Mouse (Mus musculus) embryonic facial prominence, embryonic 10.5 days (tissue): ENCODE measurements around the gene Csrnp3. TPM values are rescaled to one million over a fixed set of nuclear protein-coding genes. Genes with fewer than 3 reads are reported as not detected.
"Not testable (repeated sequence)": the region's sequence is repeated elsewhere in the genome, so short reads cannot be mapped to it uniquely, and the experiment has no call there.

ENCODE experiments used
- DNase-seq: peaks from one replicate; pipeline ENCODE4 v3.0.0-alpha.2; 2017; ENCODE audit warnings: low spot score
- H3K27ac ChIP-seq: fragments of 300-500 bp; sonication (generic); replicated peaks from 2 replicates; pipeline ENCODE4 v1.5.1; 2016; ENCODE audit warnings: mild to moderate bottlenecking
- H3K27me3 ChIP-seq: fragments of 300-500 bp; sonication (generic); replicated peaks from 2 replicates; pipeline ENCODE4 v1.6.1; 2016; ENCODE audit warnings: low read depth, mild to moderate bottlenecking; ENCODE audit not compliant: poor library complexity, severe bottlenecking
- H3K36me3 ChIP-seq: fragments of 300-500 bp; sonication (generic); replicated peaks from 2 replicates; pipeline ENCODE4 v1.6.1; 2016; ENCODE audit warnings: mild to moderate bottlenecking, moderate library complexity
- H3K4me1 ChIP-seq: fragments of 300-500 bp; sonication (generic); 2 replicates; pipeline ENCODE4 v1.6.1; 2016
- H3K4me3 ChIP-seq: fragments of 300-500 bp; sonication (generic); 2 replicates; pipeline ENCODE4 v1.5.1; 2016; ENCODE audit warnings: mild to moderate bottlenecking, moderate library complexity
- H3K9me3 ChIP-seq: fragments of 300-500 bp; sonication (generic); 2 replicates; pipeline ENCODE4 v1.6.1; 2016; ENCODE audit warnings: mild to moderate bottlenecking
- WGBS: fragments of 180-500 bp; shearing (Covaris S2); methylation state at CpG from one replicate; pipeline ENCODE4 v1.1.7; 2016; 5-methylcytosine and 5-hydroxymethylcytosine counted together
- polyA plus RNA-seq: library from polyadenylated mRNA; unstranded; fragments of >200 nt; fragmentation: Nextera tagmentation; extraction: Ambion mirVana; gene quantifications from 2 replicates; pipeline ENCODE4 v1.2.1, GENCODE M21; 2016

The Csrnp3 gene
- 5.1 and 6.2 TPM in 2 replicates for polyA plus RNA-seq

DNA sequence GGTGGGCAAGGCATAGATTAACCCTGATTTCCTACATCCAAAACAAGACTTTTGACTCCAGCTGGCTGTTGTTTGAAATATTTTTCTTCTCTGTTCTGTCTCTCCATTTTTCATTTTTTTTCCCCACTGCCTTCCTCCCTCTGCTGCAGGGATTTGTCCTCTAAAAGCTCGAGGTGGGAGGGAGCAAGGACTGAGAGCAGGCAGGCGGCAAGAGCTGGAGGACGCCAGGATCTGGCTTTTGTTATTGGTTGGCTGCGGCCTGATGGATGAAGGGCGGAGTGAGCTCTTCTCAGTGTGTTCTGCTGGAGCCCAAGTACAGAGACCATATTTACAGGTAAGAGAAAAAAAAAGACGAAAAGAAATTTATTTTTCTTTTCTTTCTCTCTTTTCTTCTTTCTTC is at the start of gene Csrnp3:
TSS of gene Csrnp3 (plus strand) at position 217 of the 400 bp plus-strand sequence.
- DNase-seq = peak; percentile 81
- H3K36me3 ChIP-seq = no peaks in the 10 kb centered on the region
- WGBS = 2% methylated on average over 6 of the region's 6 CpGs
- H3K9me3 ChIP-seq = 0 out of 2 replicates have a peak, but pooled peaks cover 3% of the 10 kb centered on the region
- peaks cover 23% of the 10 kb centered on the region for H3K4me1 ChIP-seq
- peak within 1 kb of the TSS; percentile 62 for H3K4me3 ChIP-seq
- H3K27me3 ChIP-seq = no peaks in the 10 kb centered on the region
- peak within 1 kb of the TSS; percentile 74 for H3K27ac ChIP-seq

DNA sequence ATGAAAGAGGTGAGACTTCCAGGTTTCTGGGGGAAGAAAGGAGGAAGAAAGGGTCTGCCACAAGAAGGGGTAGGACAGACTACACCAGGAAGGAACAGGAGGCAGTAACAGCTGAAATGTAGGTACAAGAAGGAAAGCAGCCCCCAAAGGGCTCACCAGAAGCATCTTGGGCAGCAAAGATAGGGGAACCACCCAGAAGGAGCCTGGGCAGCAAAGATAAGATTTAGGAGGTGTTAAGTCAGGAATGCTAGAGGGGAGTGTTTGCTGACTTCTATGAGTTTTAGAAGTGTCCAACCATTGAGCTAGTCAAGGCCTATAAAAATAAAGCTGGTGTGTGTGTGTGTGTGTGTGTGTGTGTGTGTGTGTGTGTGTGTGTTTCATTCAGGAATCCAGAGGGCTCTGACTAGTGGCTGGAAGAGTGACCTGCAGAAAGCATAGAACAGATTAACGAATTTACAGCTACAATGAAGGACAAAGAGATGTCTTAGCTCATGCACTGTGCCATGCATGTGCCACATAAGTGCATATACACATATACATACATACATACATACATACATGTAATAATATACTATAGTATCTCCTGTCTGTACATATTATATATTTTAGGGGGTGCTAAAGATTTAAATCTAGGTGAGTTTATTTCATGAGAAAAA is 44.4 kb upstream of the Csrnp3 start:
- no peak overlapping the region for H3K27ac ChIP-seq
- no peaks in the 10 kb centered on the region for H3K4me1 ChIP-seq
- no peak for DNase-seq
- H3K36me3 ChIP-seq = no peaks in the 10 kb centered on the region; the same call in 1 of the 2 replicates
- H3K9me3 ChIP-seq = peaks cover 8% of the 10 kb centered on the region
- WGBS = 65% methylated on average over 1 of the region's 1 CpGs
- no peak overlapping the region for H3K4me3 ChIP-seq
- H3K27me3 ChIP-seq = no peaks in the 10 kb centered on the region

DNA sequence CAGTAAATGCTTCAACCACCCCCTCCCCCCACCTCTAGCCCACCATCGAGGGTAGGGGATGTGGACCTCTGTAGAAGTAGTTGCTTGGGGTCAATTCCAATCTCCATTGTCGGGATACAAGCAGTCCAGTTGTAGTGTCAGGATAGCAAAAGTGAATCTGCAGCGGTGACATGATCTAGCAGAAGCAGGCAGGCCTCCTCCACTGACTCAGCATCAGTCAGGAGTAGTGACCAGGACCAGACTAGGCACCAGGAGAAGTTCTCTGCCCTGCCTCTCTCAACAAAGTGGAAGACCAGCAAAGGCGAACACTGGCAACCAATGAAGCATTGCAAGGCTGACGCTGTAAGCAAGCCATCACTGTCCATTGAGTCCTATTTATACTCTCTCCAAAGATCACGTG is 39.0 kb upstream of the Csrnp3 start:
- WGBS = 91% methylated on average over 6 of the region's 6 CpGs
- Histone ChIP-seq H3K4me1 (no peaks in the 10 kb centered on the region), H3K9me3 (no peaks in the 10 kb centered on the region), H3K27me3 (no peaks in the 10 kb centered on the region), H3K27ac (no peak overlapping the region), H3K4me3 (no peak overlapping the region), H3K36me3 (no peaks in the 10 kb centered on the region)
- no peak for DNase-seq

DNA sequence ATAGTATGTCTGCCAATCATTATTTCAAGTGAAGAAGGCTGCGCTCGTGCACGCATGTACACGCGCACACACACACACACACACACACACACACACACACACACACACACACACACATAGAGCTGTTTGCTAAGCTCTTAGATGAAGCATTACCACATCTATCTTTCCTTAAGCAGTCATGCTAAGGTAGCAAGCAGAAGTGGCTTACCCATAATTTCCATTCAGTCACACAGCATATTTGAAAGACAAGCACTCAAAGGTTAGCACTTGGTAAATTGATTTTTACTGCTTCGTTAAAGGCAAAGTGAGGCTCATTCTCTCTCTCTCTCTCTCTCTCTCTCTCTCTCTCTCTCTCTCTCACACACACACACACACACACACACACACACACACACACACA is 34.4 kb upstream of the Csrnp3 start:
- 85% methylated on average over 6 of the region's 6 CpGs for WGBS
- not testable (repeated sequence) for H3K27ac ChIP-seq, H3K27me3 ChIP-seq, H3K4me3 ChIP-seq, H3K9me3 ChIP-seq, H3K36me3 ChIP-seq, H3K4me1 ChIP-seq, DNase-seq

DNA sequence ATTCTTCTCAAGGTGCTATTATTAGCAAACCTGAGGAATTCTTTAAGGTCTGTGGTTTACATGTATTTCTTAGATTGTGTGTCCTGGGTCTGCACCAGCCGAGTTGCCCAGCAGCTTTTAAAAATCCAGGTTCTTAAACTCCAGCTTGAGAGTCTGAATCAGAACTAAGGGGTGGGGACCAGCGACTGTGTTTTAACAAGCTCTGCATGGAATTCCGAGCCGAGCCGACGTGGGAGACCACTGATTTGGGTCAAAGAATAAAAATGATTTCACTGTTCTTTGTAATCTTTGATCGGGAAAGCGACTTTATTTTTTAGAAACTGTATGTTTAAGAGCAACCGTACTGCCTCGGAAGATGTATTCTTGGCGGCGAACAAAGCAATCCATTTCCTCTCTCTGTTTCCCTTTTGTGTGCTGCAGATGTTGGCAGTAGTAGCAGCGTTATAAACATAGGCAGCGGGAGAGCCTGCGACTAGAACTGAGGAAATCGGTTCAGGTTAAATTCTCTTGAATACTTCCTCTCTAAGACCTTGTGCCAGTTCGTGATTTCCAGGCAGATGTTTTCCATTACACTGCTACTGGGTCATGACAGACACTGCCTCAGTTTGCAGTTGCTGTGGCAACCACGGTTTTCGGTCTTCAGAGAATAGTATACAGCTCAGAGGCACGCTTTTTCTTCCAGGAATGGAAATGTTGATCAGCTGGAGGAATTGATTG is 27.3 kb upstream of the Csrnp3 start:
- Histone ChIP-seq H3K4me3 (peak overlapping the region; percentile 32), H3K27me3 (no peaks in the 10 kb centered on the region), H3K4me1 (peaks cover 15% of the 10 kb centered on the region), H3K36me3 (no peaks in the 10 kb centered on the region), H3K27ac (peak overlapping the region; percentile 70), H3K9me3 (no peaks in the 10 kb centered on the region)
- DNase-seq = peak; percentile 84
- WGBS = 41% methylated on average over 20 of the region's 20 CpGs

DNA sequence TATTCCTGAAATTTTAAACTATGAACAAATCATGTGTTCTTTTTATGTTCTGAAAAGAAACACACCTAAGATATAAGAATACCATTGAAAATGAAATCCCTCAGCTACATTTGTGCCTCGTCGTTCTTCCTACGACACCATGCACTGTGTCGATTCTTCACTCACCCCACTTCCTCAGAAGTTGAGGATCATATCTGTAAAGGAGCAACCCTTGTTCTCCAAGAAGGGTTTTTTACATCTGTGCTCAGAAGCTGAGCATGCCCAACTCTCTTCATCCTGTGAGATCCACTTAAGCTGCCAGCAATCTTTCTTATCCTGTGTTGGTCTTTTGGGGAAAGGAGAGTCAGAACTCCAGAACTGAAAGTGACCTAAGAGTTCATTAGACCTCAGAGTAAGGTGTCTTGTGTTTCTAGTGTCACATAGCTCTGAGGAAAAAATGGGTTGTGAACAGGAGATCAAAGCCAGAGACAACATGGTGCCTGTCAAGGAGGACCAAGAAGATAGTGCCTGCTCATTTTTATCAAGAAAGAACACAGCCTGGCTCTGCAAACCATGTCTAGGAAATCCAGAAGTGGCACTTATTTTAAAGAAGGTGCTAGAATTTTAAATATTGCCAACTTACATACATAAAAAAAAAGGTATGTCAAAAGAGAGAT is 25.3 kb upstream of the Csrnp3 start:
- Histone ChIP-seq H3K4me1 (peaks cover 15% of the 10 kb centered on the region), H3K27me3 (no peaks in the 10 kb centered on the region), H3K36me3 (no peaks in the 10 kb centered on the region), H3K9me3 (no peaks in the 10 kb centered on the region), H3K4me3 (no peak overlapping the region), H3K27ac (no peak overlapping the region)
- DNase-seq = no peak
- 93% methylated on average over 4 of the region's 4 CpGs for WGBS

DNA sequence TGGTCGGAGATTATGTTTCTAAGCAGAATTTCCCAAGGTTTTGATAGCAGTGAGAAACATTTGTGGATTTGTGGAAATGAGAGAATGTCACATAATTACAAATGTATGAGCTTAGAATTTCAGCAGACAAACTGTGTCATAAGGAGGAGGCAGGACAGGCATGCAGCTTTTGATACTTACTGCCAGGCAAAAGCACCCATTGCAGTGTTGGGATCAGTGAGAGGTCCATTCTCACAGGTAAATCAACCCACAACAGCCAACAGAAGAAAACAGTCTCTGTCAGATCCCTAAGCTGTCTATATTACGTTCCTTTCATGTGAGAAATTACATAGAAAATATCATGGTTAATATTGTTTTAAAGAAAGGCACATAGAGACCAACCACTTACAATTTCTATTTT is 19.3 kb upstream of the Csrnp3 start:
- no peaks in the 10 kb centered on the region for H3K9me3 ChIP-seq
- no peaks in the 10 kb centered on the region for H3K36me3 ChIP-seq
- DNase-seq = no peak
- 85% methylated on average over 2 of the region's 2 CpGs for WGBS
- H3K27ac ChIP-seq = no peak overlapping the region
- no peaks in the 10 kb centered on the region for H3K4me1 ChIP-seq
- H3K4me3 ChIP-seq = no peak overlapping the region
- no peaks in the 10 kb centered on the region for H3K27me3 ChIP-seq

DNA sequence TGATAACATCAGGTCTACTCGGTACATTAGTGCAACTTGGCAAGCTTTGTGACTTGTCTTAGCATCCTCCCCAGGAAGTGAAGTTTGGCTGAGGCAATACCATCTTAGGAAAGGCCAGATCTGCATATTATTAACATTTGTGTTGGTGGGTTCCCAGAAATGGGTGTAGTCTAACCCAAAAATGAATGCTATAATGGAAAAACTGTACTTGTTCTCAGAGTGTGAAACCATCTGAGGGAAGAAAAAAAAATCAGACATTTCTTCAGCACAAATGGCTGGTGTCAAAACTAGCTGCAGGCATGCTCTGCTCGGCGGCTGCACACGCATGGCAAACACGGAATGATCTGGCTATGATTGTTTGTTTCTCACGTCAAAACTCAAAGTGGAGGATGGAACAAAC is 18.8 kb upstream of the Csrnp3 start:
- no peaks in the 10 kb centered on the region for H3K4me1 ChIP-seq
- no peak for DNase-seq
- H3K36me3 ChIP-seq = no peaks in the 10 kb centered on the region
- H3K27me3 ChIP-seq = no peaks in the 10 kb centered on the region
- H3K27ac ChIP-seq = no peak overlapping the region
- H3K9me3 ChIP-seq = no peaks in the 10 kb centered on the region
- WGBS = 91% methylated on average over 6 of the region's 6 CpGs
- H3K4me3 ChIP-seq = no peak overlapping the region

DNA sequence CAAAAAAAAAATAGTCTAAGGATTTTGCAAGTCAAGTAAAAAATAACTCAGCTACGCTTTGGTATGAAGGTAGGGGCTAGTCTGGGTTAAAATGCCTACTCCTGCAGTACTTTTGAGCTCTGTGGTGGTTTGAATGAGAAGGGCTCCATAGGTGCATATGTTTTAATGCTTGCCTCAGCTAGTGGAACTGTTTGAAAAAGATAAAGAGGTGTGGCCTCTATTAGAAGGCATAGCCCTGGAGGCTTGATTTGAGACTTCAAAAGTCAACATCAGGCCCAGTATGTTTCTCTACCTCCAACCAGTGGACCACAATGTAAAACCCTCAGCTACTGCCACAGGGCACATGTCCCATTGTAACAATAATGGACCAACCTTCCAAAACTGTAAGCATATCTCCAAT is 16.9 kb upstream of the Csrnp3 start:
- 94% methylated on average over 1 of the region's 1 CpGs for WGBS
- Histone ChIP-seq H3K27me3 (no peaks in the 10 kb centered on the region), H3K36me3 (no peaks in the 10 kb centered on the region), H3K4me3 (no peak overlapping the region), H3K4me1 (no peaks in the 10 kb centered on the region), H3K9me3 (no peaks in the 10 kb centered on the region), H3K27ac (no peak overlapping the region)
- no peak for DNase-seq

DNA sequence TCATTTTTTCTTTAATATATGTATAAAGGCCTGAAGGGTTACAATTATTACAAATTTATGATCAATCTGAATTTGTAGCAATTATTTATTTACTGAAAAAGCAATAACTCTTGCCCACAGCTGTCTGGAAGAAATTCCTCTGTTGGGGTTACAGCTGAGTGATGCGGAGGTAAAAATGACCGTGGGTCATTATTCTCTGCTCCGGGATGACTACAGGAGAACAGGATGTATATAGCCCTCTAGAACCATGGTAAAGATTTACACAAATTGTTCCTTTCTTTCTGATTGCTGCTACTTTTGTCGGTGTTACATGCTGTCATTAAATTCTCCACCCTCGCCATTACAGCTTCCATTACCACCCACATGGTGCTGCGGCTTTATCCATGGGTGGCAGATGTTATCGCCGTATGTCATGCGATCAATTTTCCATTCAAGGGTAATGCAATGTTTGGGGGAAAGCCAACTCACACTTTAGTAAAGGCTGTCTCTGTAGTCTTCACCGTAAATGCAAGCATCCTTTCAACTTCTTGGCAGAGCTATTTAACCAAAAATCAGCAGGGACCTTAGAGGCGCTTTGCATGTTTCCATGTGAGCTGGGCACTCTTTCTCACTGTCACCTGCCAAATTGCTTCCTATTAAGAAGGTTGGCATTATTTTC is 12.7 kb upstream of the Csrnp3 start:
- WGBS = 88% methylated on average over 11 of the region's 11 CpGs
- H3K36me3 ChIP-seq = no peaks in the 10 kb centered on the region
- H3K4me3 ChIP-seq = no peak overlapping the region
- no peaks in the 10 kb centered on the region for H3K27me3 ChIP-seq
- no peak for DNase-seq
- no peak overlapping the region for H3K27ac ChIP-seq
- peaks cover 7% of the 10 kb centered on the region; the same call in 1 of the 2 replicates for H3K4me1 ChIP-seq
- H3K9me3 ChIP-seq = no peaks in the 10 kb centered on the region

DNA sequence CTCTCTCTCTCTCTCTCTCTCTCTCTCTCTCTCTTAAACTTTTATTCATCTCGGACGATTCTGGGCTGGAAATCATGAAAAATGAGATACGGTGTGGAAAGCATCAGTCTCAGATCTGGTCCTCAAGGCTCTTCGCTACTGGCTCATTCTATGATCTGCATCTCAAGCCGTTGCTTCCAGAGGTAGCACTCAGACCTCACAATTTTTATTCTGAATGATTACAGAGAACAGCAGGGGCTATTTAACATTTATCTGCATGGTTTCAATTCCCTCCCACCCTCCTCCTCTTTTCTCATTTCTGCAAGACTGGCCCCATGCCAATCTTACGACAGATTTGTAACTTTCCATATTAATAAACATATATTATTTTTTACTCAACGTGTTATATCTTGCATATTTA is 12.1 kb upstream of the Csrnp3 start:
- Histone ChIP-seq H3K4me1 (peaks cover 7% of the 10 kb centered on the region; the same call in 1 of the 2 replicates), H3K27me3 (no peaks in the 10 kb centered on the region), H3K4me3 (no peak overlapping the region), H3K36me3 (no peaks in the 10 kb centered on the region), H3K27ac (no peak overlapping the region), H3K9me3 (no peaks in the 10 kb centered on the region)
- WGBS = 87% methylated on average over 7 of the region's 7 CpGs
- DNase-seq = no peak

DNA sequence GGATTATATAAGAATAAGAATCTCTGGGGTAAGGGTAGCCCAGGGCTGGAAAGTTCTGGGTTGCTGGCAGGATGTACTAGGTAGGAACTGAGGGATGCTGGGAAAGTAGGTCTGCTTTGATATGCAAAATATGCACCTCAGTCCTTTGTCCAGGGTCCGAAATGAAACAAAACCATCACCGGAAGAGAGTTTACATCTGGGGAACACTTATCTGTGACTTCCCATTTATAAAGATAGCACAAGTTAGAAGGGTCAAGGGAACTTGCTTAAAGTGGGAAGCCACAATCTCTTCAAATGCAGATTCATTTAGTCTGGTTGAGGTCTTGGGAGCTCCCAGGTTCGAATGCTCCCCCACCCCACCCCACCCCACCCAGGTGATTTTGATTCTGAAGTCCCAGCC is 4.0 kb upstream of the Csrnp3 start:
- Histone ChIP-seq H3K4me3 (no peak overlapping the region), H3K27me3 (no peaks in the 10 kb centered on the region), H3K9me3 (no peaks in the 10 kb centered on the region), H3K36me3 (no peaks in the 10 kb centered on the region), H3K4me1 (peaks cover 12% of the 10 kb centered on the region), H3K27ac (no peak overlapping the region)
- WGBS = 85% methylated on average over 3 of the region's 3 CpGs
- DNase-seq = no peak
